Mouse (Mus musculus): ENCODE results near the gene Ndel1. TPM values are rescaled to one million over a fixed set of nuclear protein-coding genes. Genes with fewer than 3 reads are reported as not detected.

The Ndel1 gene
- total and polyA plus RNA-seq, 3 experiments: 26.2 to 64.3 (median 39.4) TPM

DNA sequence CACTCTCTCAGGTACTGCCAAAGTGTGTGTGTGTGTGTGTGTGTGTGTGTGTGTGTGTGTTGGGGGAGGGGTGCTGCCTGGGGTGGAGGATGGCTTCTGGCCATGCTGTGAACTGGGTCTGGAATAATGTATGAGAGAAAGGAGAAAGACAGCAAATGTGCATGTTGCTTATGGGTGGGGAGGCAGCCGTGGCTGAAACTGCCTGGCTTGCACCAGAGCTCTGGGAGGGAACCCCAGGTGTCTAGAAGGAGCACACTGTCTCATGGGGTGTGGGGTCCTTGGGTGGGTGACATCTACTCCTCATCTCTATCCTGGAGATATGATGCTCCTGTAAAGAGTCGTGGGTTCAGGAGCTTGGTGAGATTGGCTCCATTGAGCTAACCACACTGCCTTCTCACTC, 17.0 kb upstream of the Ndel1 start:
- H3K36me3 ChIP-seq (replicated peaks): no peaks in the 10 kb centered on the region
- no peak for TF ChIP-seq GATA2 (IDR thresholded peaks at IDR 0.05; ENCODE audit: borderline replicate concordance, low read depth, low read length)
- no peak for TF ChIP-seq CTCF (IDR thresholded peaks at IDR 0.05; ENCODE audit: low read depth, low read length)
- TF ChIP-seq TAL1 (conservative IDR thresholded peaks at IDR 0.05; ENCODE audit: low read depth, low read length): no peak
- TF ChIP-seq POLR2AphosphoS5 (IDR thresholded peaks at IDR 0.05; ENCODE audit: insufficient replicate concordance, low read depth, low read length): no peak
- TF ChIP-seq GATA1 (IDR thresholded peaks at IDR 0.05; ENCODE audit: borderline replicate concordance, low read length): no peak

DNA sequence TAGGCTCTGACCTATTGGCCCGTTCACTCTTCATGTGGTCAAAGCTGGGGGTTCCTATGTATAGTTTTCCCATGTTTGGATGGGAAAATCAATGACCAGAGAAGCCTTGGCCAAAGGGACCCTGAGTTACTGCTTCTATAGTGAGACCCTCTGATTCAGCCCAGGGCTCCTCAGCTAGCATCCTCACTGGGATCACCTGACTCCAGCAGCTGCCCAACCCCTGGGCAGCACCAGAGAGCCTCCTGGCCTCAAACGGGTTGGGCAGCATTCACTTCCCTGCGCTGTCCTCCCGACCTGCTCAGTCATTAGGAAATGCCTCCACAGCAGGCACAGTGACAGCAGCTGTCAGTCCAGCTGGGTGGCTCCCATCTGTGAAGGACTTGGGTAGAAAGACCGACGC, 16.6 kb upstream of the Ndel1 start, which contains the start of gene Rnf222:
TSS of gene Rnf222 (plus strand) at position 301 of the 400 bp plus-strand sequence.
- H3K36me3 ChIP-seq (replicated peaks): no peaks in the 10 kb centered on the region
- no peak within 1 kb of the TSS for H3K4me3 ChIP-seq (ENCODE audit: low read depth, low read length)
- DNase-seq (ENCODE audit: low spot score) (no peak), ATAC-seq (ENCODE audit: extremely low read depth, insufficient number of reproducible peaks, low FRiP score, poor library complexity, severe bottlenecking) (no peak)
- H3K9me3 ChIP-seq (replicated peaks): no peaks in the 10 kb centered on the region
- TF ChIP-seq TAL1 (conservative IDR thresholded peaks at IDR 0.05; ENCODE audit: low read depth, low read length): no peak
- TF ChIP-seq GATA2 (IDR thresholded peaks at IDR 0.05; ENCODE audit: borderline replicate concordance, low read depth, low read length): no peak
- no peak for TF ChIP-seq POLR2AphosphoS5 (IDR thresholded peaks at IDR 0.05; ENCODE audit: insufficient replicate concordance, low read depth, low read length)
- no peak for TF ChIP-seq CTCF (IDR thresholded peaks at IDR 0.05; ENCODE audit: low read depth, low read length)
- TF ChIP-seq GATA1 (IDR thresholded peaks at IDR 0.05; ENCODE audit: borderline replicate concordance, low read length): no peak
- peaks cover 30% of the 10 kb centered on the region for H3K4me1 ChIP-seq (ENCODE audit: insufficient read depth, low read depth, low read length)
- H3K27me3 ChIP-seq (ENCODE audit: insufficient read depth, low read length): peaks cover 34% of the 10 kb centered on the region

More for the DNA sequence above, 17.0 kb upstream of the Ndel1 start:
- H3K9me3 ChIP-seq (replicated peaks): no peaks in the 10 kb centered on the region
- peaks cover 30% of the 10 kb centered on the region for H3K4me1 ChIP-seq (ENCODE audit: insufficient read depth, low read depth, low read length)
- DNase-seq (ENCODE audit: low spot score): no peak
- H3K4me3 ChIP-seq (ENCODE audit: low read depth, low read length): no peak overlapping the region
- ATAC-seq (ENCODE audit: extremely low read depth, insufficient number of reproducible peaks, low FRiP score, poor library complexity, severe bottlenecking): no peak
- H3K27me3 ChIP-seq (ENCODE audit: insufficient read depth, low read length): peaks cover 37% of the 10 kb centered on the region

DNA sequence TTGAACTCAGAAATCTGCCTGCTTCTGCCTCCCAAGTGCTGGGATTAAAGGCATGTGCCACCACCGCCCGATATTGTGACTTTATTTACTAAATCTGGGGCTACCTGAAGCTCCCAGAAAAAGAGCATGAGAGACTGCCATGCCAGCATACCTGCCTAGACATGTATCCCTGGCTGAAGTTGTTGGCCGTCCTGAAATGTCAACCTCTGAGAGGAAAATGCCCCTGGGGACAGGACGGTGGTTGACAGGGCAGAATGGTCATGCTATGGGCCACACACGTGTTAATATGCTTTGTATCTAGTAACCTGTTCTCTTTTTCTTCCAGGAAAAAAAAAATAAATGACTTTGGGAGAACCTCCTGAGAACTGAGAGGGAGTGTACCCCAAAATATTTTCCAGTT, 14.4 kb upstream of the Ndel1 start:
- Histone ChIP-seq H3K9me3 (replicated peaks) (no peaks in the 10 kb centered on the region), H3K36me3 (replicated peaks) (no peaks in the 10 kb centered on the region), H3K4me3 (ENCODE audit: low read depth, low read length) (no peak overlapping the region), H3K4me1 (ENCODE audit: insufficient read depth, low read depth, low read length) (peaks cover 25% of the 10 kb centered on the region), H3K27me3 (ENCODE audit: insufficient read depth, low read length) (peaks cover 20% of the 10 kb centered on the region)
- no peak for DNase-seq (ENCODE audit: low spot score)
- no peak for TF ChIP-seq GATA1 (IDR thresholded peaks at IDR 0.05; ENCODE audit: borderline replicate concordance, low read length)
- TF ChIP-seq GATA2 (IDR thresholded peaks at IDR 0.05; ENCODE audit: borderline replicate concordance, low read depth, low read length): no peak
- no peak for TF ChIP-seq POLR2AphosphoS5 (IDR thresholded peaks at IDR 0.05; ENCODE audit: insufficient replicate concordance, low read depth, low read length)
- TF ChIP-seq TAL1 (conservative IDR thresholded peaks at IDR 0.05; ENCODE audit: low read depth, low read length): no peak
- TF ChIP-seq CTCF (IDR thresholded peaks at IDR 0.05; ENCODE audit: low read depth, low read length): no peak
- no peak for ATAC-seq (ENCODE audit: extremely low read depth, insufficient number of reproducible peaks, low FRiP score, poor library complexity, severe bottlenecking)

DNA sequence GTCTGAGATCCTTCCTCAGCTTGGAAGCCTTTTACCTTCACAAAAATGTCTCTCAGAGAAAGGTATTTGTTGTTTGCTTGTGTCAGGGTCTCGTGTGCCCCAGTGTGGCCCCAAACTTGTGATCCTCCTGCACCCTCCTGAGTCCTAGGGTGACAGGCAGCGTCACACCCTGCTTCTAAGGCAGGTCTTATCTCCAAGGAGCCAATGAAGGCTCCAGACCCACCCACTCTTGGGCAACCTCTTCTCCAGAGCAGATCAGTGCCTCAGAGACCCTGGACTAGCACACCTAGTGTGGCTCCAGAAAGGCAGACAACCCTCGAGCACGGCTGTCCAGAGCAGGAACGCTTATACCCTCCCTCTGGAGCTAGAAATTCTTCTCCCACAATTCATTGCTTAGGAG, 12.7 kb upstream of the Ndel1 start:
- no peak for TF ChIP-seq GATA2 (IDR thresholded peaks at IDR 0.05; ENCODE audit: borderline replicate concordance, low read depth, low read length)
- TF ChIP-seq CTCF (IDR thresholded peaks at IDR 0.05; ENCODE audit: low read depth, low read length): no peak
- no peak for TF ChIP-seq GATA1 (IDR thresholded peaks at IDR 0.05; ENCODE audit: borderline replicate concordance, low read length)
- no peaks in the 10 kb centered on the region for H3K36me3 ChIP-seq (replicated peaks)
- H3K9me3 ChIP-seq (replicated peaks): no peaks in the 10 kb centered on the region
- no peak overlapping the region for H3K4me3 ChIP-seq (ENCODE audit: low read depth, low read length)
- H3K4me1 ChIP-seq (ENCODE audit: insufficient read depth, low read depth, low read length): peaks cover 19% of the 10 kb centered on the region
- H3K27me3 ChIP-seq (ENCODE audit: insufficient read depth, low read length): peaks cover 15% of the 10 kb centered on the region
- no peak for ATAC-seq (ENCODE audit: extremely low read depth, insufficient number of reproducible peaks, low FRiP score, poor library complexity, severe bottlenecking)
- DNase-seq (ENCODE audit: low spot score): no peak

DNA sequence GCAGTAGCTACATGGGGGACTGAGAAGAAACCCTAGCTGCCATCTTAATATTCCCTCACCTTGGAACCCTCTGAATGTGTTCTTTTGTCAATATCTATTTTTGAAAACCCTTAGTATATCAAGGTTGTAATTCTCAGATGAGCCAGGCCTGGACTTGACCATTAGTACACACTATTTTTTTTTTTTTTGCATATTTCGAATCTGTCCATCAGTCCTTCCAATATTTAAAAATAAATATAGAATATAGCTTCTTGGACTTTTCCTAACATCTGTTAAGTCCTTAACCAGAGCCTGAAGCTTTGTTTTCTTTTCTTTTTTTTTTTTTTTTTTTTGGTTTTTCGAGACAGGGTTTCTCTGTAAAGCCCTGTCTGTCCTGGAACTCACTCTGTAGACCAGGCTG, 12.2 kb upstream of the Ndel1 start:
- no peaks in the 10 kb centered on the region for H3K36me3 ChIP-seq (replicated peaks)
- H3K27me3 ChIP-seq (ENCODE audit: insufficient read depth, low read length): peaks cover 14% of the 10 kb centered on the region
- TF ChIP-seq CTCF (IDR thresholded peaks at IDR 0.05; ENCODE audit: low read depth, low read length) (no peak), GATA2 (IDR thresholded peaks at IDR 0.05; ENCODE audit: borderline replicate concordance, low read depth, low read length) (no peak), POLR2AphosphoS5 (IDR thresholded peaks at IDR 0.05; ENCODE audit: insufficient replicate concordance, low read depth, low read length) (no peak), GATA1 (IDR thresholded peaks at IDR 0.05; ENCODE audit: borderline replicate concordance, low read length) (no peak), TAL1 (conservative IDR thresholded peaks at IDR 0.05; ENCODE audit: low read depth, low read length) (no peak)
- DNase-seq (ENCODE audit: low spot score) (no peak), ATAC-seq (ENCODE audit: extremely low read depth, insufficient number of reproducible peaks, low FRiP score, poor library complexity, severe bottlenecking) (no peak)
- H3K4me1 ChIP-seq (ENCODE audit: insufficient read depth, low read depth, low read length): peaks cover 15% of the 10 kb centered on the region
- no peaks in the 10 kb centered on the region for H3K9me3 ChIP-seq (replicated peaks)
- H3K4me3 ChIP-seq (ENCODE audit: low read depth, low read length): no peak overlapping the region

- DNase-seq (ENCODE audit: low spot score) (no peak), ATAC-seq (ENCODE audit: extremely low read depth, insufficient number of reproducible peaks, low FRiP score, poor library complexity, severe bottlenecking) (no peak)
- Histone ChIP-seq H3K36me3 (replicated peaks) (no peaks in the 10 kb centered on the region), H3K27me3 (ENCODE audit: insufficient read depth, low read length) (peaks cover 8% of the 10 kb centered on the region), H3K9me3 (replicated peaks) (no peaks in the 10 kb centered on the region), H3K4me3 (ENCODE audit: low read depth, low read length) (no peak overlapping the region), H3K4me1 (ENCODE audit: insufficient read depth, low read depth, low read length) (peaks cover 11% of the 10 kb centered on the region)
- no peak for TF ChIP-seq POLR2AphosphoS5 (IDR thresholded peaks at IDR 0.05; ENCODE audit: insufficient replicate concordance, low read depth, low read length)
- no peak for TF ChIP-seq GATA1 (IDR thresholded peaks at IDR 0.05; ENCODE audit: borderline replicate concordance, low read length)
- no peak for TF ChIP-seq CTCF (IDR thresholded peaks at IDR 0.05; ENCODE audit: low read depth, low read length)
- TF ChIP-seq GATA2 (IDR thresholded peaks at IDR 0.05; ENCODE audit: borderline replicate concordance, low read depth, low read length): no peak
- TF ChIP-seq TAL1 (conservative IDR thresholded peaks at IDR 0.05; ENCODE audit: low read depth, low read length): no peak
Measured at GRCm38 (mm10) chr11:68882107-68882506, 10.4 kb upstream of the Ndel1 start.
